Mouse (Mus musculus): ENCODE results near the gene Gm49320.

GRCm38 (mm10) chr8:4222059-4222458, 16.6 kb upstream of the Gm49320 start:
- TF ChIP-seq POLR2A (IDR thresholded peaks at IDR 0.05; ENCODE audit: borderline replicate concordance, extremely low read depth, low read depth, low read length) (no peak), CTCF (IDR thresholded peaks at IDR 0.05; ENCODE audit: insufficient read depth, low read length) (no peak)
